Mouse (Mus musculus) frontal cortex, adult 2 months (tissue): ENCODE results near the gene Dlx4. TPM values are rescaled to one million over a fixed set of nuclear protein-coding genes. Genes with fewer than 3 reads are reported as not detected.
A peak's percentile ranks its signal among the peaks of the same experiment; 100 is the strongest.

Experiments
- DNase-seq, 2 experiments: peaks; one replicate each; pipeline ENCODE4 v3.0.0; 2022; ENCODE audit warnings: low spot score in 1 of 2; ENCODE audit errors: extremely low spot score in 1 of 2
- polyA plus RNA-seq: library from polyadenylated mRNA; depleted of rRNA; stranded (reverse); fragments of >200 nt; gene quantifications from 2 replicates; pipeline ENCODE4 v1.2.3, GENCODE M21; 2012

The Dlx4 gene
- polyA plus RNA-seq, 1 experiment, result not detected

DNA sequence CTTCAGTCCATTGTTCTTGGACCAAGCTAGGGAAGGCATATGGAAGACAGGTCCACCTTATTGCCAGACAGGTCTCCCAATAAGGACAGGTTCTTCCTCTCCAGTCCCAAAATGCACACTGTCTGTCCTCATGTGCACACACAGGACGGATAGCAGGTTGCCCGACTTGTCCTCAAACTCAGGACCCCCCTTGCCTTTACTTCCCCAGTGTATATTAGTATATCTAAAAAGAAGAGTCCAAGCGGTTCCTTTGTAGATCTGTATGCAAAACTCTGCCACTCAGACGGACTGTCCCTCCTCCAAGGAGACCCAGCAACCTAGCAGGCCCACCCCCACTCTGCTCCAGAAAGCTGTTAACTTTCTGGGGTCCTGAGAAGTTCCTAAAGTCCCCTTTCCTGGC, 2.4 kb downstream of the Dlx4 start:
- no peak for DNase-seq

DNA sequence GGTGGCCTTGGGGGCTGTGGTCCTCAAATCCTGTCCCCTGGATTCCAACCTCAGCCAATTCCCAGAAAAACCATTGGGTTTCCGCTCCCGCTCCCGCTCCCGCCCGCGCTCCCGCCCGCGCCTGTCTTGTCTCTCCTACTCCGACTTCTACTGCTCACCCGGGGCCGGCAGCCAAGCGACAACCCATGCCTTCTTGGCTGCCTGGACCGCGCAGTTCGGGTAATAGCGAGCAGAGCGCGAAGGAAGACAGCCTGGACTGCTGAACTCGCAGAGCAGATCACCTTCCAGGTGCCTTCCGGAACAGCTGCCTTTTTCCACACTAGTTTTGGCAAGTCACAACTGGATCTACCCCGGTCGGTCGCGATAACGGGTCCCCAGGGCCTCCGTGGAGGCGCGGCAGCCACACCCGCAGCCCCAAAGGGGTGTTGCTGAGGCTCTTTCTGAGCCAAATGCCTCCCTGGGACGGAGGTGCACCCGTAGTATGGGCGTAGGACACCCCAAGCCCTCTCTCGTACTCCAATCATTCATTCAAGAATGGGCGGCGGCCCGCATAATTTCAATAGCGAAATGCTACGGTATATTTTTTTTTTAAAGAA, 3.0 kb downstream of the Dlx4 start:
- DNase-seq, result peak in 1 of 2 experiments; percentile 19

- DNase-seq, result no peak
Measured at GRCm38 (mm10) chr11:95142258-95142657, 3.8 kb downstream of the Dlx4 start.

- no peak for DNase-seq
Measured at GRCm38 (mm10) chr11:95139871-95140270, 6.2 kb downstream of the Dlx4 start.

DNA sequence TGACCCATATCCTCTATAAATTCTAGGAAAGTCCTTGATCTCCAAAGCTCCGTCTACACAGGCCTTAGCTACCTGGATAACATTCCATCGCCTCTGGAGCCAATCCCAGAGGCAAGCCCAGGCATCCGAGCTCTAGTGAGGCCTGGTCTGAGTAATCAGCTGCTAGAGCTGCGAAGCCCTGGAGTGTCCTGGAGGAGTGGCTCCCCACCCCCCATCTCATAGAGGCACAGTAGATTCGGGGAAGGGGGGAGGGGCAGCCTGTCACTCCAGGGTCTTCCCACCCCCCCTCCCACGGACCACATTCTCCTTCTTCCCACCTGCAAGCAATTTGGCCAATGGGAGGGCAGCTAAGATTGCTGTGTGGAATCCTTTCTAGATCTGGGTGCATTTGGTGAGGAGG, 8.8 kb downstream of the Dlx4 start:
- DNase-seq, result no peak

GRCm38 (mm10) chr11:95133321-95133720, 12.7 kb downstream of the Dlx4 start:
- DNase-seq, result no peak

GRCm38 (mm10) chr11:95130668-95131252, 15.3 kb downstream of the Dlx4 start:
- no peak for DNase-seq

- no peak for DNase-seq
Measured at GRCm38 (mm10) chr11:95128359-95128758, 17.7 kb downstream of the Dlx4 start.

- no peak for DNase-seq
Measured at GRCm38 (mm10) chr11:95126272-95127245, 19.5 kb downstream of the Dlx4 start.

DNA sequence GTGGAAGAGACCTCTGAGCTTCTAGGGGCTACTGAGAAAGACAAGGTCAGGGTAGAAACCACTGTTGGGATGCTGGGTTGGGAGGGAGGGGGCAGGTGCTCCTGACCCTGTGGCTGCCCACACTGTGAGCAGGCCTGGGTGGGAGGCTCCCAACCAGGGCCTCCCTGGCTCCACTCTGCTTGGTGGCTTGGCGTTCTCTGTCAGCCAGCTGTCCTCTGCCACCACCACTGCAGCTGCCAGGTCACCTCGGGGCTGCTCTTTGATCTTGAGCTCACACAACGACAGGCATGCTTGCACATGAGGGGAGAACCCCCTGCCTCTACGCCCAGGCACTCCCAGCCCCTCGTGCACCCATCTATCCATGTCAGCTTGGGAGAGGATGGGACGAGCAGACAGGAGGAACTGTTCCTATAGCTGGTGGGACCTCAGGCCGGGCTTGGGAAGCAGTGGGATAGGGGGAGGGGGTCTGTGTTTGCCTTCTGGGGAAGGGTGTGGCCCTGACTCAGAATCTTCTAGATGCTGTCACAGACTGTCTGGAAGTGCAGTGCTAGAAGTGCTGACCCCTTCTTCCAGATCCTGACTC, 20.6 kb downstream of the Dlx4 start:
- DNase-seq, result no peak

GRCm38 (mm10) chr11:95122100-95122489, 24.0 kb downstream of the Dlx4 start:
- no peak for DNase-seq

- no peak for DNase-seq
Measured at GRCm38 (mm10) chr11:95121161-95122099, 24.6 kb downstream of the Dlx4 start.

DNA sequence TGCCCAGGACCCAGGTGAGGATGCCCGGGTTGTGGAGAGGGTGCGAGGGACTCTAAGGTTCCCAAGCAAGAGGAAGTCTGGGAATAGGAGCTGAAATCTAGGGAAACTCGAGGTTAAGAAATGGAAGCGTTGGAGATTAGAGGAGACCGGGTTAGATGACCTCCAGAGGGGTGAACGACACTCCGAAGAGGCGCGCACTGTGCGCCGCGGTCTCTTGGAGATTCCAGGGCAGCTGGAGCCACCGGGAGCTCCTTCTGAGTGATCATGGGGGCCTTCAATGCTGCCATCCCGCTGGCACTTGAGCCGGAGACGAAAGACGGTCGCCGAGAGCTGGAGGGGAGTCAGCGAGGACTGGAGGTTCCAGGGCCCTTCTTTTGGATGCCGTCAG, 25.4 kb downstream of the Dlx4 start:
- no peak for DNase-seq

DNA sequence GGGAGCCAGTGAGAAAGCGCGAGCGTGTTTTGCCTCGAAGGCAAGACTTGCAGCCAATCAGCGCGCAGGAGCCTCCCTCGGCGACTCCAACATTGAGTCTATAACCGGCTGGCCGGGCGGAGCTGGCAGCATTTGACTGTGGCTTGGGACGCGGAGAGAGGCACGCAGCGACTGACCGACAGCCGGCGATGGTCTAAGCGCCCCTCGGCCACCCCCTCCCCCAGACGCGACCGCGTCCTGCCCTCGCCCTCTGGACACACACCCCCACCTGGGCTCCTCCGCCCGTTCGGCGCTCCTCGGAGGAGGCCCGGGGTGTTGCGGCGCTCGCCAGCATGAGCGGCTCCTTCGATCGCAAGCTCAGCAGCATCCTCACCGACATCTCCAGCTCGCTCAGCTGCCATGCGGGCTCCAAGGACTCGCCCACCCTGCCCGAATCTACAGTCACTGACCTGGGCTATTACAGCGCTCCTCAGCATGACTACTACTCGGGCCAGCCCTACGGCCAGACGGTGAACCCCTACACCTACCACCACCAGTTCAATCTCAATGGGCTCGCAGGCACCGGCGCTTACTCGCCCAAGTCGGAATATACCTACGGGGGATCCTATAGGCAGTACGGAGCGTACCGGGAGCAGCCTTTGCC, 26.0 kb downstream of the Dlx4 start, which contains the start of gene Dlx3:
TSS of gene Dlx3 (plus strand) at position 130 of the 643 bp plus-strand sequence.
- no peak for DNase-seq

DNA sequence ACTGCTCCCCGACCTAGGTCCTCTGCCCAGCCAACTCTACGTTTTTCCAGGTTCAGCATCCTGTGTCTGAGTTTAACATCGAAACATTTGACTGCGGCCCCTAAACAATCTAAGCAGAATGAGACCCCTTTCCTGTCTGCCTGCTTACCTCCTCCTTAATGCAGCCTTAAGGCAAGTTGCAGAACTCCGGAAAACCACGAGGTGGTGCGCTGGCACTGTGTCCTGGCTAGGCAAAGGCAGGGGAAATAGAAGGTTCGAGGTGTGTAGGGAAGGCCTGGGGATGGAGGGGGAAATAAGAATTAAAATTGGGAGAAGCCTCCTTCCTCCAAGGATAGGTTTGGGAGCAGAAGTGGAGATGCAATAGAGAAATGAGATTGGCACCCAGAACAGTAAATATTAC, 27.6 kb downstream of the Dlx4 start:
- peak in 1 of 2 experiments; percentile 84 for DNase-seq

GRCm38 (mm10) chr11:95117030-95117429, 29.0 kb downstream of the Dlx4 start:
- DNase-seq, result peak; percentile 47 to 86

GRCm38 (mm10) chr11:95110081-95110480, 36.0 kb downstream of the Dlx4 start:
- no peak for DNase-seq

- no peak for DNase-seq
Measured at GRCm38 (mm10) chr11:95109000-95109399, 37.1 kb downstream of the Dlx4 start.

- peak; percentile 37 to 89 for DNase-seq
Measured at GRCm38 (mm10) chr11:95106440-95107236, 39.4 kb downstream of the Dlx4 start.
